8 mouse cellular contexts compared by ENCODE assay signal in the genomic region with DNA sequence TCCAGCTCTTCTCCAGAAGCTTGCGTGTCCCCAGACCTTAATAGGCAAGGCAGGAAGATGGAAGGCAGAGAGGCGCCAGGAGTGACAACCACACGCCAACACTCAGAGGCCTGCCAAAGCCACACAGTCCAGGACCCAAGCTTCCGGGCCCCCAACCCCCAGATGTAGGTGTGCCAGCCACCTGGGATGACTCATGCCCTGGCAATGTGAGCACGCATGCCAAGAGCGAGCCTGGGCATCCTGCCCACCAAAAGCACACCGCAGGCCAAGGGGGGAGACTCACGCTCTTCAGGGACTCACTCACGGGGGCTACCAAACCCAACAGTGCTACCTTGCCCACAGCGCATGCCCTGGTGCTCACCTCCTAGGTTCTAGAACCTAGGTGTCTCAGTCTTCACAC. TPM values are rescaled to one million over a fixed set of nuclear protein-coding genes. Genes with fewer than 3 reads are reported as not detected.
DNase-seq lines count a peak whose midpoint lies in the region; ATAC-seq lines count a peak whose summit lies in the region.

No protein-coding gene starts in this region.

- peak overlapping the region; percentile 52 for H3K4me3 ChIP-seq in heart, embryonic 13.5 days
- peak overlapping the region; percentile 46 for H3K4me3 ChIP-seq in kidney, embryonic 15.5 days (replicated peaks)

- H3K9me3 ChIP-seq in heart, embryonic 13.5 days: no peaks in the 10 kb centered on the region
- H3K9me3 ChIP-seq in kidney, embryonic 15.5 days (replicated peaks): no peaks in the 10 kb centered on the region

- peak overlapping the region; percentile 69 for H3K4me2 ChIP-seq in heart, embryonic 13.5 days
- H3K4me2 ChIP-seq in kidney, embryonic 15.5 days: peak overlapping the region; percentile 77

- ATAC-seq in heart, embryonic 13.5 days (ENCODE audit: extremely low read depth, insufficient number of reproducible peaks, low FRiP score, low TSS enrichment): no peak
- ATAC-seq in kidney, embryonic 15.5 days (replicated peaks; ENCODE audit: low FRiP score): 0 out of 2 replicates have a peak, but pooled peaks have one; percentile 13

- 48% methylated on average over 10 of the region's 10 CpGs for WGBS in heart, embryonic 13.5 days
- WGBS in kidney, embryonic 15.5 days: 46% methylated on average over 10 of the region's 10 CpGs

- H3K4me1 ChIP-seq in heart, embryonic 13.5 days: peaks cover 15% of the 10 kb centered on the region
- H3K4me1 ChIP-seq in kidney, embryonic 15.5 days: peaks cover 30% of the 10 kb centered on the region

- no peak overlapping the region for H3K27ac ChIP-seq in heart, embryonic 13.5 days (replicated peaks)
- H3K27ac ChIP-seq in kidney, embryonic 15.5 days: no peak overlapping the region

- no peaks in the 10 kb centered on the region for H3K36me3 ChIP-seq in heart, embryonic 13.5 days
- H3K36me3 ChIP-seq in kidney, embryonic 15.5 days: no peaks in the 10 kb centered on the region

- H3K27me3 ChIP-seq in heart, embryonic 13.5 days (replicated peaks): peaks cover 92% of the 10 kb centered on the region
- peaks cover 77% of the 10 kb centered on the region for H3K27me3 ChIP-seq in kidney, embryonic 15.5 days

- H3K9ac ChIP-seq in heart, embryonic 13.5 days: no peak overlapping the region
- H3K9ac ChIP-seq in kidney, embryonic 15.5 days: no peak overlapping the region

- DNase-seq in layer of hippocampus, adult 11-12 months (ENCODE audit: low spot score): peak; percentile 40
- DNase-seq in layer of hippocampus, adult 9-11 months: no peak
- peak; percentile 87 for DNase-seq in cerebellum, adult 9-10 months
- peak; percentile 80 for DNase-seq in lung, postnatal 10 days
- DNase-seq in right cerebral cortex, postnatal 4 days: peak; percentile 21
- DNase-seq in spleen, postnatal 14 days (ENCODE audit: low spot score in 2 of 2): no peak

RNA-seq across cellular contexts. Expression of a gene that starts 0.3 kb away (rescaled TPM):
- 0.17 and 0.28 TPM in 2 replicates for polyA plus RNA-seq in heart, embryonic 13.5 days (2015; fragmentation: Nextera tagmentation; extraction: Ambion mirVana)
- polyA plus RNA-seq in kidney, embryonic 15.5 days (2015; fragmentation: Nextera tagmentation; extraction: Ambion mirVana): 0.13 and 0.53 TPM in 2 replicates

RNA-seq across cellular contexts. Expression of a gene that starts 9.2 kb away (rescaled TPM):
- polyA plus RNA-seq in heart, embryonic 13.5 days (2015; fragmentation: Nextera tagmentation; extraction: Ambion mirVana): 78.0 and 90.7 TPM in 2 replicates
- polyA plus RNA-seq in kidney, embryonic 15.5 days (2015; fragmentation: Nextera tagmentation; extraction: Ambion mirVana): 115 and 127 TPM in 2 replicates

RNA-seq across cellular contexts. Expression of a gene that starts 16.0 kb away (rescaled TPM):
- 39.2 and 45.8 TPM in 2 replicates for polyA plus RNA-seq in heart, embryonic 13.5 days (2015; fragmentation: Nextera tagmentation; extraction: Ambion mirVana)
- polyA plus RNA-seq in kidney, embryonic 15.5 days (2015; fragmentation: Nextera tagmentation; extraction: Ambion mirVana): 93.2 and 95.6 TPM in 2 replicates

RNA-seq across cellular contexts. Expression of a gene that starts 16.0 kb away (rescaled TPM):
- 6.2 and 7.2 TPM in 2 replicates for polyA plus RNA-seq in heart, embryonic 13.5 days (2015; fragmentation: Nextera tagmentation; extraction: Ambion mirVana)
- polyA plus RNA-seq in kidney, embryonic 15.5 days (2015; fragmentation: Nextera tagmentation; extraction: Ambion mirVana): 6.6 and 6.7 TPM in 2 replicates

RNA-seq across cellular contexts. Expression of a gene that starts 38.6 kb away (rescaled TPM):
- not detected in 2 replicates for polyA plus RNA-seq in heart, embryonic 13.5 days (2015; fragmentation: Nextera tagmentation; extraction: Ambion mirVana)
- polyA plus RNA-seq in kidney, embryonic 15.5 days (2015; fragmentation: Nextera tagmentation; extraction: Ambion mirVana): not detected in 2 replicates

Comparison
In these comparisons a context has a peak if more than half of its experiments do, and no peak if none do; other contexts are left out.
1. DNase-seq: peak in layer of hippocampus, adult 11-12 months (single experiment), cerebellum, adult 9-10 months (single experiment), lung, postnatal 10 days (single experiment) and right cerebral cortex, postnatal 4 days (single experiment); none in layer of hippocampus, adult 9-11 months (single experiment) and spleen, postnatal 14 days (0 of 2).